Mouse (Mus musculus): ENCODE data around the gene Ube2o.
A peak's percentile ranks its signal among the peaks of the same experiment; 100 is the strongest.

The Ube2o gene

GRCm38 (mm10) chr11:116580711-116581375, 404 bp downstream of the Ube2o start:
- DNase-seq (ENCODE audit: low spot score in 2 of 2), result peak; percentile 31 to 52

- DNase-seq (ENCODE audit: low spot score in 2 of 2), result no peak
Measured at GRCm38 (mm10) chr11:116580031-116580652, 1.1 kb downstream of the Ube2o start.

GRCm38 (mm10) chr11:116579280-116579679, 2.0 kb downstream of the Ube2o start:
- DNase-seq (ENCODE audit: low spot score in 2 of 2), result no peak

- no peak for DNase-seq (ENCODE audit: low spot score in 2 of 2)
Measured at GRCm38 (mm10) chr11:116575396-116575795, 5.9 kb downstream of the Ube2o start.

GRCm38 (mm10) chr11:116574982-116575381, 6.3 kb downstream of the Ube2o start:
- DNase-seq (ENCODE audit: low spot score in 2 of 2), result no peak

- no peak for DNase-seq (ENCODE audit: low spot score in 2 of 2)
Measured at GRCm38 (mm10) chr11:116574486-116574885, 6.8 kb downstream of the Ube2o start.

GRCm38 (mm10) chr11:116572756-116573543, 8.3 kb downstream of the Ube2o start:
- no peak for DNase-seq (ENCODE audit: low spot score in 2 of 2)

- DNase-seq (ENCODE audit: low spot score in 2 of 2), result no peak
Measured at GRCm38 (mm10) chr11:116571767-116572679, 9.2 kb downstream of the Ube2o start.

GRCm38 (mm10) chr11:116570821-116571220, 10.4 kb downstream of the Ube2o start:
- no peak for DNase-seq (ENCODE audit: low spot score in 2 of 2)

GRCm38 (mm10) chr11:116567531-116567930, 13.7 kb downstream of the Ube2o start:
- DNase-seq (ENCODE audit: low spot score in 2 of 2), result no peak

GRCm38 (mm10) chr11:116565283-116566041, 15.8 kb downstream of the Ube2o start:
- no peak for DNase-seq (ENCODE audit: low spot score in 2 of 2)

- DNase-seq (ENCODE audit: low spot score in 2 of 2), result no peak
Measured at GRCm38 (mm10) chr11:116556308-116556707, 24.9 kb downstream of the Ube2o start.

GRCm38 (mm10) chr11:116555572-116555971, 25.7 kb downstream of the Ube2o start:
- DNase-seq (ENCODE audit: low spot score in 2 of 2), result no peak

GRCm38 (mm10) chr11:116554171-116554878, 26.9 kb downstream of the Ube2o start:
- peak in 1 of 2 experiments; percentile 56 for DNase-seq (ENCODE audit: low spot score in 2 of 2)

GRCm38 (mm10) chr11:116552194-116552593, 29.1 kb downstream of the Ube2o start:
- DNase-seq (ENCODE audit: low spot score in 2 of 2), result no peak

GRCm38 (mm10) chr11:116550748-116551147, 30.5 kb downstream of the Ube2o start:
- DNase-seq (ENCODE audit: low spot score in 2 of 2), result no peak

- no peak for DNase-seq (ENCODE audit: low spot score in 2 of 2)
Measured at GRCm38 (mm10) chr11:116549273-116550038, 31.8 kb downstream of the Ube2o start.

GRCm38 (mm10) chr11:116548780-116549179, 32.5 kb downstream of the Ube2o start:
- no peak for DNase-seq (ENCODE audit: low spot score in 2 of 2)

GRCm38 (mm10) chr11:116547296-116548060, 33.8 kb downstream of the Ube2o start:
- no peak for DNase-seq (ENCODE audit: low spot score in 2 of 2)
